Mouse (Mus musculus) gastrocnemius, adult 18-20 months (tissue): ENCODE results near the gene Ick. TPM values are rescaled to one million over a fixed set of nuclear protein-coding genes. Genes with fewer than 3 reads are reported as not detected.
A peak's percentile ranks its signal among the peaks of the same experiment; 100 is the strongest.
"Not testable (repeated sequence)": the region's sequence is repeated elsewhere in the genome, so short reads cannot be mapped to it uniquely, and the experiment has no call there.

Experiments used
- DNase-seq: peaks from one replicate; pipeline ENCODE4 v3.0.0; 2021; ENCODE audit warnings: low spot score
- long read RNA-seq, 2 experiments: library from polyadenylated mRNA; stranded (forward); transcript quantifications; one replicate each; pipeline ENCODE4 v2.0.0; 2021
- total RNA-seq, 2 experiments: library from RNA; stranded (reverse); gene quantifications; 2 replicates each; pipeline ENCODE4 v1.2.3; 2021

Gene Ick
- total RNA-seq = 1 to 10 TPM; 4.3 to 4.7 TPM
- long read RNA-seq, experiment 1, full-length matches to known transcripts = 1 of 2 reads
- long read RNA-seq, experiment 1, partial matches to known transcripts = 1 of 2 reads
- long read RNA-seq, experiment 1, other reads (novel, unspliced or antisense) = 0 of 2 reads
- long read RNA-seq, experiment 2, full-length matches to known transcripts = 2 of 3 reads
- long read RNA-seq, experiment 2, partial matches to known transcripts = 0 of 3 reads
- long read RNA-seq, experiment 2, other reads (novel, unspliced or antisense) = 1 of 3 reads

GRCm38 (mm10) chr9:78108796-78109239 lies at the start of gene Ick, which contains the start of gene Fbxo9:
TSS of gene Ick (plus strand) at chr9:78109192.
TSS of gene Fbxo9 (minus strand) at chr9:78109065.
- peak; percentile 95 for DNase-seq

- DNase-seq = no peak
Observed at GRCm38 (mm10) chr9:78059525-78060120, 49.4 kb upstream of the Ick start.

GRCm38 (mm10) chr9:78062392-78062791 lies 46.6 kb upstream of the Ick start:
- no peak for DNase-seq

- no peak for DNase-seq
Observed at GRCm38 (mm10) chr9:78064121-78064520, 44.9 kb upstream of the Ick start.

- DNase-seq = no peak
Observed at GRCm38 (mm10) chr9:78070496-78070895, 38.5 kb upstream of the Ick start.

- no peak for DNase-seq
Observed at GRCm38 (mm10) chr9:78071626-78072025, 37.4 kb upstream of the Ick start.

GRCm38 (mm10) chr9:78073291-78073690 lies 35.7 kb upstream of the Ick start:
- not testable (repeated sequence) for DNase-seq

GRCm38 (mm10) chr9:78073713-78074340 lies 35.2 kb upstream of the Ick start:
- no peak for DNase-seq

GRCm38 (mm10) chr9:78075256-78075655 lies 33.7 kb upstream of the Ick start:
- no peak for DNase-seq

- no peak for DNase-seq
Observed at GRCm38 (mm10) chr9:78078240-78078639, 30.8 kb upstream of the Ick start.

- no peak for DNase-seq
Observed at GRCm38 (mm10) chr9:78081835-78082234, 27.2 kb upstream of the Ick start.

GRCm38 (mm10) chr9:78084341-78084740 lies 24.7 kb upstream of the Ick start:
- no peak for DNase-seq

GRCm38 (mm10) chr9:78085722-78086287 lies 23.2 kb upstream of the Ick start:
- no peak for DNase-seq

- DNase-seq = peak; percentile 5
Observed at GRCm38 (mm10) chr9:78087751-78088150, 21.2 kb upstream of the Ick start.

GRCm38 (mm10) chr9:78088521-78088920 lies 20.5 kb upstream of the Ick start:
- DNase-seq = peak; percentile 4

- DNase-seq = no peak
Observed at GRCm38 (mm10) chr9:78088971-78089370, 20.0 kb upstream of the Ick start.

GRCm38 (mm10) chr9:78089906-78090305 lies 19.1 kb upstream of the Ick start:
- no peak for DNase-seq

- no peak for DNase-seq
Observed at GRCm38 (mm10) chr9:78090596-78090995, 18.4 kb upstream of the Ick start.

GRCm38 (mm10) chr9:78095686-78096085 lies 13.3 kb upstream of the Ick start:
- DNase-seq = peak; percentile 45

- no peak for DNase-seq
Observed at GRCm38 (mm10) chr9:78096376-78096775, 12.6 kb upstream of the Ick start.

GRCm38 (mm10) chr9:78100956-78101355 lies 8.0 kb upstream of the Ick start:
- no peak for DNase-seq

GRCm38 (mm10) chr9:78101431-78101830 lies 7.6 kb upstream of the Ick start:
- DNase-seq = no peak
